Mouse (Mus musculus): ENCODE results near the gene Tnr.

DNA sequence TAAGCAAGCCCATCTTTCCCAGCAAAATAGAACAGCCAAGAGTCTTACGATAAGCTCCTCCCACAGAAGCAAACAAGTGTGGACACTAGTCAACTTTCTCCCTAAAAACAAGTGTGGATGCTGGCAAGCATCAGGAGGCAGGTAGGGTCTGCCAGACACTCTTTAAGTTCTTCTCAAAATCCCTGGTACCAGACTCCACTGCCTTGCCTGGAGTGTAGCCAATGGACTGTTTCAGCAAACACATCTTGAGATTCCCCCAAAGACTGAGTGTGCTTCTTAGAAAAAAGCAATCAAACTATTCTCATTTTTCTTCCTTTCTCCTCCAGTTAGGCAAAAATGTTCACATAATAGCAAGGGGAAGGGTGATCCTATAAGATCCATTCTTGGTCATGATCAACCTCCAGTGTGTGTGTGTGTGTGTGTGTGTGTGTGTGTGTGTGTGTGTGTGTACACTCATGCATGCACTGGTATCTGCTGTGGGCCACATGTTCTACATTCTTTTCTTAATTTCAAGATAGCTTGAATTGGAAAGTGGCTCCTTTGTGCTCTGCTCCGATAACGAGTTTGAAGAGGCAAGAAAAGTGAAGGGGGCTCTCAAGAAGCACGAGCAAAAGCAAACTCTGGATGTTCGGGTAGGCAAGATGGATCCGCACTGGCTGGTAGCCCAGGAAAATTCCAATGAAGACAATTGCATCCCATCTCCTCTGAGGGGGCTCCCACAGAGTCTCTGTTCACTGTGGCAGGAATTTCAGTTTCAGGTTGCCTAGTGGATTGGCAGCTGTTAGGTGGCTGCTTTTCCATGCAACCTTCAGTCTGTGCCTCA is 346.3 kb downstream of the Tnr start:
- TF ChIP-seq GATA1 (IDR thresholded peaks at IDR 0.05; ENCODE audit: borderline replicate concordance, low read length) (no peak), FLI1 (IDR thresholded peaks at IDR 0.05; ENCODE audit: low read length) (no peak)
